Mouse (Mus musculus) embryonic facial prominence, embryonic 14.5 days (tissue): ENCODE measurements around the gene Ank2. TPM values are rescaled to one million over a fixed set of nuclear protein-coding genes. Genes with fewer than 3 reads are reported as not detected.

Experiments used
- ATAC-seq: fragments of 200-750 bp; cut with Nextera tagmentation; 2 replicates; pipeline ENCODE4 v1.8.0; 2017; ENCODE audit warnings: low read depth, moderate number of reproducible peaks, moderate TSS enrichment
- DNase-seq: peaks from one replicate; pipeline ENCODE4 v3.0.0-alpha.2; 2015; ENCODE audit warnings: low spot score
- H3K27ac ChIP-seq: fragments of 300-500 bp; sonication (generic); replicated peaks from 2 replicates; pipeline ENCODE4 v1.5.1; 2014; ENCODE audit warnings: low read depth, mild to moderate bottlenecking, low read length, moderate library complexity
- H3K27me3 ChIP-seq: fragments of 300-500 bp; sonication (generic); replicated peaks from 2 replicates; pipeline ENCODE4 v1.6.1; 2014; ENCODE audit warnings: low read length; ENCODE audit not compliant: control insufficient read depth, insufficient read depth
- H3K36me3 ChIP-seq: fragments of 300-500 bp; sonication (generic); 2 replicates; pipeline ENCODE4 v1.6.1; 2014; ENCODE audit warnings: low read length, mixed read lengths; ENCODE audit not compliant: control insufficient read depth, insufficient read depth
- H3K4me1 ChIP-seq: fragments of 300-500 bp; sonication (generic); 2 replicates; pipeline ENCODE4 v1.6.1; 2014; ENCODE audit warnings: antibody characterized with exemption, low read length; ENCODE audit not compliant: control insufficient read depth, insufficient read depth
- H3K4me2 ChIP-seq: fragments of 300-500 bp; sonication (generic); 2 replicates; pipeline ENCODE4 v1.6.1; 2014; ENCODE audit warnings: low read depth, mild to moderate bottlenecking, low read length, moderate library complexity, mixed read lengths
- H3K4me3 ChIP-seq: fragments of 300-500 bp; sonication (generic); 2 replicates; pipeline ENCODE4 v1.5.1; 2014; ENCODE audit warnings: low read depth, mild to moderate bottlenecking, low read length
- H3K9ac ChIP-seq: fragments of 300-500 bp; sonication (generic); 2 replicates; pipeline ENCODE4 v1.6.1; 2014; ENCODE audit warnings: low read depth, mild to moderate bottlenecking, low read length, moderate library complexity, mixed read lengths
- H3K9me3 ChIP-seq: fragments of 300-500 bp; sonication (generic); 2 replicates; pipeline ENCODE4 v1.6.1; 2016; ENCODE audit warnings: low read length; ENCODE audit not compliant: control insufficient read depth
- WGBS: fragments of 180-500 bp; shearing (Covaris S2); extraction: QIAGEN DNeasy Blood & Tissue Kit; methylation state at CpG from one replicate; pipeline ENCODE4 v1.1.7; 2014; 5-methylcytosine and 5-hydroxymethylcytosine counted together
- polyA plus RNA-seq: library from polyadenylated mRNA; unstranded; fragments of >200 nt; fragmentation: Nextera tagmentation; extraction: Ambion mirVana; gene quantifications from 2 replicates; pipeline ENCODE4 v1.2.1, GENCODE M21; 2014

Gene Ank2
- polyA plus RNA-seq, 1 experiment from 2014 or later: 48.3 TPM

- DNase-seq: no peak
- no peak for ATAC-seq
- H3K27me3 ChIP-seq: no peaks in the 10 kb centered on the region
- H3K9me3 ChIP-seq: no peaks in the 10 kb centered on the region
- H3K27ac ChIP-seq: no peak overlapping the region
- no peak overlapping the region for H3K4me2 ChIP-seq
- no peaks in the 10 kb centered on the region for H3K36me3 ChIP-seq
- 89% methylated on average over 8 of the region's 8 CpGs for WGBS
- no peaks in the 10 kb centered on the region for H3K4me1 ChIP-seq
- H3K9ac ChIP-seq: no peak overlapping the region
- no peak overlapping the region for H3K4me3 ChIP-seq
Measured at GRCm38 (mm10) chr3:127320311-127320710, 178.8 kb downstream of the Ank2 start.

GRCm38 (mm10) chr3:127317641-127318040 is 181.5 kb downstream of the Ank2 start:
- Histone ChIP-seq H3K27ac (no peak overlapping the region), H3K4me1 (no peaks in the 10 kb centered on the region), H3K4me2 (no peak overlapping the region), H3K4me3 (no peak overlapping the region), H3K9ac (no peak overlapping the region), H3K36me3 (no peaks in the 10 kb centered on the region), H3K27me3 (no peaks in the 10 kb centered on the region), H3K9me3 (no peaks in the 10 kb centered on the region)
- DNase-seq (no peak), ATAC-seq (no peak)
- WGBS: 64% methylated on average over 6 of the region's 6 CpGs

GRCm38 (mm10) chr3:127316717-127317116 is 182.4 kb downstream of the Ank2 start:
- Histone ChIP-seq H3K36me3 (no peaks in the 10 kb centered on the region), H3K4me2 (no peak overlapping the region), H3K4me3 (no peak overlapping the region), H3K9ac (no peak overlapping the region), H3K27ac (no peak overlapping the region), H3K9me3 (no peaks in the 10 kb centered on the region), H3K27me3 (no peaks in the 10 kb centered on the region), H3K4me1 (no peaks in the 10 kb centered on the region)
- WGBS: 88% methylated on average over 2 of the region's 2 CpGs
- ATAC-seq: peak; percentile 66; the same call in 1 of the 2 replicates
- DNase-seq: no peak

- H3K27ac ChIP-seq: no peak overlapping the region
- no peaks in the 10 kb centered on the region for H3K9me3 ChIP-seq
- H3K27me3 ChIP-seq: no peaks in the 10 kb centered on the region
- H3K9ac ChIP-seq: no peak overlapping the region
- DNase-seq (no peak), ATAC-seq (no peak)
- no peak overlapping the region for H3K4me3 ChIP-seq
- H3K36me3 ChIP-seq: no peaks in the 10 kb centered on the region
- no peaks in the 10 kb centered on the region for H3K4me1 ChIP-seq
- 84% methylated on average over 6 of the region's 6 CpGs for WGBS
- H3K4me2 ChIP-seq: no peak overlapping the region
Measured at GRCm38 (mm10) chr3:127311521-127311920, 187.6 kb downstream of the Ank2 start.

- no peaks in the 10 kb centered on the region for H3K9me3 ChIP-seq
- ATAC-seq: no peak
- no peaks in the 10 kb centered on the region for H3K27me3 ChIP-seq
- H3K4me1 ChIP-seq: no peaks in the 10 kb centered on the region
- H3K4me3 ChIP-seq: no peak overlapping the region
- no peak overlapping the region for H3K9ac ChIP-seq
- no peaks in the 10 kb centered on the region for H3K36me3 ChIP-seq
- no peak overlapping the region for H3K4me2 ChIP-seq
- 85% methylated on average over 3 of the region's 3 CpGs for WGBS
- no peak overlapping the region for H3K27ac ChIP-seq
- peak; percentile 32 for DNase-seq
Measured at GRCm38 (mm10) chr3:127310079-127310478, 189.1 kb downstream of the Ank2 start.

- Histone ChIP-seq H3K27me3 (no peaks in the 10 kb centered on the region), H3K4me2 (no peak overlapping the region), H3K4me3 (no peak overlapping the region), H3K9ac (no peak overlapping the region), H3K4me1 (no peaks in the 10 kb centered on the region), H3K9me3 (no peaks in the 10 kb centered on the region), H3K36me3 (no peaks in the 10 kb centered on the region), H3K27ac (no peak overlapping the region)
- 51% methylated on average over 6 of the region's 6 CpGs for WGBS
- DNase-seq: no peak
- peak; percentile 57; the same call in 1 of the 2 replicates for ATAC-seq
Measured at GRCm38 (mm10) chr3:127303957-127304553, 195.1 kb downstream of the Ank2 start.

GRCm38 (mm10) chr3:127303041-127303440 is 196.1 kb downstream of the Ank2 start:
- Histone ChIP-seq H3K4me3 (no peak overlapping the region), H3K27me3 (no peaks in the 10 kb centered on the region), H3K9me3 (no peaks in the 10 kb centered on the region), H3K9ac (no peak overlapping the region), H3K4me2 (no peak overlapping the region), H3K36me3 (no peaks in the 10 kb centered on the region), H3K27ac (no peak overlapping the region), H3K4me1 (no peaks in the 10 kb centered on the region)
- ATAC-seq (no peak), DNase-seq (no peak)
- WGBS: 68% methylated on average over 4 of the region's 4 CpGs

GRCm38 (mm10) chr3:127300790-127301189 is 198.4 kb downstream of the Ank2 start:
- ATAC-seq (no peak), DNase-seq (no peak)
- no peaks in the 10 kb centered on the region for H3K9me3 ChIP-seq
- no peaks in the 10 kb centered on the region for H3K36me3 ChIP-seq
- H3K27ac ChIP-seq: no peak overlapping the region
- no peak overlapping the region for H3K4me3 ChIP-seq
- H3K9ac ChIP-seq: no peak overlapping the region
- no peak overlapping the region for H3K4me2 ChIP-seq
- no peaks in the 10 kb centered on the region for H3K4me1 ChIP-seq
- H3K27me3 ChIP-seq: no peaks in the 10 kb centered on the region

- H3K4me2 ChIP-seq: no peak overlapping the region
- ATAC-seq (no peak), DNase-seq (no peak)
- H3K4me1 ChIP-seq: 0 out of 2 replicates have a peak, but pooled peaks cover 5% of the 10 kb centered on the region
- no peak overlapping the region for H3K4me3 ChIP-seq
- no peak overlapping the region for H3K9ac ChIP-seq
- no peaks in the 10 kb centered on the region for H3K27me3 ChIP-seq
- H3K9me3 ChIP-seq: no peaks in the 10 kb centered on the region
- H3K36me3 ChIP-seq: no peaks in the 10 kb centered on the region
- H3K27ac ChIP-seq: no peak overlapping the region
- WGBS: 71% methylated on average over 6 of the region's 6 CpGs
Measured at GRCm38 (mm10) chr3:127295921-127296320, 203.2 kb downstream of the Ank2 start.
